Mouse (Mus musculus): ENCODE measurements around the gene Mrgprh. TPM values are rescaled to one million over a fixed set of nuclear protein-coding genes. Genes with fewer than 3 reads are reported as not detected.

The Mrgprh gene
- polyA plus RNA-seq, 1 experiment from 2014 or later = not detected

- WGBS = 80% methylated on average over 8 of the region's 8 CpGs
These were observed 16.8 kb upstream of the Mrgprh start for GRCm38 (mm10) chr17:12859006-12859520.

DNA sequence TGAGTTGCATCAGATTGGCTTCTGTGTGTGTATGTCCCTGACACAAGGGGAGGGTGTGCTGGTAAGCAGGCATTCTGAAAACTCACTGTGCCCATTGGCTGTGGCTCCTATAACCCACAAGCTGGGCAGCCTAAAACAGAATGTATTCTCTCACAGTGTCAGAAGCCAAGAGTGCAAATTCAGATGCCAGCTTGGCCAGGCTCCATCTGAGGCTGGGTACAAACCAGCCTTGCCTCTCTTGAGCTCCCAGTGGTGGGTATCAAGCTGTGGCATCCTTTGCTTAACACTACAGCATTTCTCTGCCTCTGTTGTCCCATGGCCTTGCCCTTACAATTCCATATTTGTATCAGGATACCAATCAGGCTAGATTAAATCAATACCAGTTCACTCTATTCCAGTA, 11.7 kb upstream of the Mrgprh start:
- no peaks in the 10 kb centered on the region for H3K27me3 ChIP-seq (replicated peaks; ENCODE audit: control insufficient read depth, insufficient read depth, low read length)
- ATAC-seq = no peak
- no peak overlapping the region for H3K27ac ChIP-seq (ENCODE audit: low read length)
- H3K36me3 ChIP-seq (ENCODE audit: control insufficient read depth, insufficient read depth) = no peaks in the 10 kb centered on the region
- H3K9me3 ChIP-seq (ENCODE audit: control insufficient read depth, low read length) = no peaks in the 10 kb centered on the region
- no peak overlapping the region for H3K4me2 ChIP-seq (ENCODE audit: low read length)
- no peaks in the 10 kb centered on the region for H3K4me1 ChIP-seq (replicated peaks; ENCODE audit: control insufficient read depth, insufficient read depth, low read length)
- H3K9ac ChIP-seq (replicated peaks; ENCODE audit: low read depth, low read length) = no peak overlapping the region
- H3K4me3 ChIP-seq (replicated peaks; ENCODE audit: low read length) = no peak overlapping the region

More at GRCm38 (mm10) chr17:12859006-12859520, 16.8 kb upstream of the Mrgprh start:
- Histone ChIP-seq H3K27ac (ENCODE audit: low read length) (no peak overlapping the region), H3K4me2 (ENCODE audit: low read length) (no peak overlapping the region), H3K9me3 (ENCODE audit: control insufficient read depth, low read length) (no peaks in the 10 kb centered on the region), H3K4me1 (replicated peaks; ENCODE audit: control insufficient read depth, insufficient read depth, low read length) (no peaks in the 10 kb centered on the region), H3K27me3 (replicated peaks; ENCODE audit: control insufficient read depth, insufficient read depth, low read length) (no peaks in the 10 kb centered on the region), H3K36me3 (ENCODE audit: control insufficient read depth, insufficient read depth) (no peaks in the 10 kb centered on the region), H3K4me3 (replicated peaks; ENCODE audit: low read length) (no peak overlapping the region), H3K9ac (replicated peaks; ENCODE audit: low read depth, low read length) (no peak overlapping the region)
- no peak for ATAC-seq

DNA sequence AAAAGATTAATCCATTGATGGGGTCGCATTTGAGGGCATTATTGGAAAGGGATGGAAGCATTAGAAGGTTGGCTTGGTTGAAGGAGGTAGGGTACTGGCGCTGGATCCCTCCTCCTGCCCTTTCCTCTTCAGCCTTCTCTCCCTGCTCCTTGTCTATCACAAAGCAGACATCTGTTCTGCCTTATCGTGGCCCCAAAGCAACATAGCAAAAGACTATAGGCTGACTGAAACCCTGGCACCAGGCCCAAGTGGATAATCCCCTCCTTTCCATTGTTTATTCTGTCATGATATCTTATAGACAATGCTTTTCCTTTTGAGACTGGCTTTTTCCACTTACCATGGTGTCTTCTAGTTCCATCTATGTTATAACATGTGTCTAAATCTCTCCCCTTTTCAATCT, 10.4 kb upstream of the Mrgprh start:
- H3K27ac ChIP-seq (ENCODE audit: low read length) = no peak overlapping the region

DNA sequence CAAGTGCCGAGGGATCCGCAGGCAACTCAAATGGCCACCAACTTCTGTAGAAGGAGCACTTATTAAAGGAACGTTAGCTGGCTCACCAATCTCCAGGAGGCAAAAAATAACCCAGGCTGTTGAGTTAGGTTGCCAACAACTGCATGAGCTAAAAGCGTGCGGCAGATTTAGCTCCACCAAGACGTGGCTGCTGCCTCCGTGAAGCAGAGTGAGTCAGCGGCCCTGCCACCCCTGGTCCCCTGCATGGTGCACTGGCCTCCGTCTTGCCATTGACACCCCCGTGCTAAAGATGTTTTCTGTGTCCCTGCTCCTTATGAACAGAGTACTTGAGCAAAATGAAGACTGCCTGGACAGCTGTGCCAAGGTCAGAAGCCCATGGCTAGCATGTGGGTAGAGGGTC, 9.0 kb upstream of the Mrgprh start:
- 83% methylated on average over 10 of the region's 10 CpGs for WGBS
- no peaks in the 10 kb centered on the region for H3K36me3 ChIP-seq (ENCODE audit: control insufficient read depth, insufficient read depth)
- no peaks in the 10 kb centered on the region for H3K4me1 ChIP-seq (replicated peaks; ENCODE audit: control insufficient read depth, insufficient read depth, low read length)
- no peaks in the 10 kb centered on the region for H3K27me3 ChIP-seq (replicated peaks; ENCODE audit: control insufficient read depth, insufficient read depth, low read length)
- no peak overlapping the region for H3K4me2 ChIP-seq (ENCODE audit: low read length)
- no peak overlapping the region for H3K27ac ChIP-seq (ENCODE audit: low read length)
- no peak for ATAC-seq
- no peaks in the 10 kb centered on the region for H3K9me3 ChIP-seq (ENCODE audit: control insufficient read depth, low read length)
- H3K4me3 ChIP-seq (replicated peaks; ENCODE audit: low read length) = no peak overlapping the region
- no peak overlapping the region for H3K9ac ChIP-seq (replicated peaks; ENCODE audit: low read depth, low read length)

More for the DNA sequence above, 10.4 kb upstream of the Mrgprh start:
- H3K9me3 ChIP-seq (ENCODE audit: control insufficient read depth, low read length) = no peaks in the 10 kb centered on the region
- no peaks in the 10 kb centered on the region for H3K27me3 ChIP-seq (replicated peaks; ENCODE audit: control insufficient read depth, insufficient read depth, low read length)
- no peaks in the 10 kb centered on the region for H3K4me1 ChIP-seq (replicated peaks; ENCODE audit: control insufficient read depth, insufficient read depth, low read length)
- no peak overlapping the region for H3K4me3 ChIP-seq (replicated peaks; ENCODE audit: low read length)
- no peak overlapping the region for H3K4me2 ChIP-seq (ENCODE audit: low read length)
- no peak overlapping the region for H3K9ac ChIP-seq (replicated peaks; ENCODE audit: low read depth, low read length)
- ATAC-seq = no peak
- H3K36me3 ChIP-seq (ENCODE audit: control insufficient read depth, insufficient read depth) = no peaks in the 10 kb centered on the region
- 49% methylated on average over 3 of the region's 3 CpGs for WGBS

GRCm38 (mm10) chr17:12868043-12868442, 7.8 kb upstream of the Mrgprh start, which contains the start of gene Mas1:
Gene Mas1 (minus strand): TSS chr17:12868143.
- Histone ChIP-seq H3K4me2 (ENCODE audit: low read length) (no peak within 1 kb of the TSS), H3K4me3 (replicated peaks; ENCODE audit: low read length) (no peak within 1 kb of the TSS), H3K36me3 (ENCODE audit: control insufficient read depth, insufficient read depth) (no peaks in the 10 kb centered on the region), H3K9ac (replicated peaks; ENCODE audit: low read depth, low read length) (no peak within 1 kb of the TSS), H3K4me1 (replicated peaks; ENCODE audit: control insufficient read depth, insufficient read depth, low read length) (peaks cover 3% of the 10 kb centered on the region; the same call in 1 of the 2 replicates), H3K27me3 (replicated peaks; ENCODE audit: control insufficient read depth, insufficient read depth, low read length) (no peaks in the 10 kb centered on the region), H3K9me3 (ENCODE audit: control insufficient read depth, low read length) (no peaks in the 10 kb centered on the region), H3K27ac (ENCODE audit: low read length) (no peak within 1 kb of the TSS)
- ATAC-seq = no peak
- WGBS = 59% methylated on average over 2 of the region's 2 CpGs

DNA sequence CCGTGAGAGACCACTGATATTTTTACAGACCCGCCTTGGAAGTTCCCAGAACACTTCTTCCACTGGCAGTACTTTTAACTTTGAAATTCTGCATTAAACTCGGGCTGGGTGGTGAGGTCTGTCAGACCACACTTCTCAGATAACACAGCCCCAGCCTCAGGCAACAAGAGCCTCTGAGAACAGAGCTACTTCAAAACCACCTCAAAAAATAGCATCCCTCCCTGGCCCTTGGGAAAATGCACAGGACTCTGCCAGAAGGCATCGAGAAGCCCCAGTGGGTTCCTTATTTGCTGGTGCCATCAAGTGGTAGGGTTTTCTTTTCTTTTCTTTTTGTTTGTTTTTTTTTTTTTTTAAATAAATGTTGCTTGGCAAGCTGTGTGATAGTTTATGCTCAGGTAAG, 7.2 kb upstream of the Mrgprh start:
- no peaks in the 10 kb centered on the region for H3K9me3 ChIP-seq (ENCODE audit: control insufficient read depth, low read length)
- H3K27me3 ChIP-seq (replicated peaks; ENCODE audit: control insufficient read depth, insufficient read depth, low read length) = no peaks in the 10 kb centered on the region
- no peak for ATAC-seq
- H3K4me2 ChIP-seq (ENCODE audit: low read length) = no peak overlapping the region
- H3K9ac ChIP-seq (replicated peaks; ENCODE audit: low read depth, low read length) = no peak overlapping the region
- no peak overlapping the region for H3K4me3 ChIP-seq (replicated peaks; ENCODE audit: low read length)
- H3K27ac ChIP-seq (ENCODE audit: low read length) = no peak overlapping the region
- WGBS = 51% methylated on average over 4 of the region's 4 CpGs
- H3K36me3 ChIP-seq (ENCODE audit: control insufficient read depth, insufficient read depth) = no peaks in the 10 kb centered on the region
- peaks cover 3% of the 10 kb centered on the region; the same call in 1 of the 2 replicates for H3K4me1 ChIP-seq (replicated peaks; ENCODE audit: control insufficient read depth, insufficient read depth, low read length)

- Histone ChIP-seq H3K27me3 (replicated peaks; ENCODE audit: control insufficient read depth, insufficient read depth, low read length) (no peaks in the 10 kb centered on the region), H3K9ac (replicated peaks; ENCODE audit: low read depth, low read length) (no peak overlapping the region), H3K4me1 (replicated peaks; ENCODE audit: control insufficient read depth, insufficient read depth, low read length) (peaks cover 3% of the 10 kb centered on the region; the same call in 1 of the 2 replicates), H3K27ac (ENCODE audit: low read length) (no peak overlapping the region), H3K4me2 (ENCODE audit: low read length) (no peak overlapping the region), H3K36me3 (ENCODE audit: control insufficient read depth, insufficient read depth) (no peaks in the 10 kb centered on the region), H3K4me3 (replicated peaks; ENCODE audit: low read length) (no peak overlapping the region), H3K9me3 (ENCODE audit: control insufficient read depth, low read length) (no peaks in the 10 kb centered on the region)
- 65% methylated on average over 16 of the region's 16 CpGs for WGBS
- no peak for ATAC-seq
These were observed 3.4 kb upstream of the Mrgprh start for GRCm38 (mm10) chr17:12872275-12873028.

DNA sequence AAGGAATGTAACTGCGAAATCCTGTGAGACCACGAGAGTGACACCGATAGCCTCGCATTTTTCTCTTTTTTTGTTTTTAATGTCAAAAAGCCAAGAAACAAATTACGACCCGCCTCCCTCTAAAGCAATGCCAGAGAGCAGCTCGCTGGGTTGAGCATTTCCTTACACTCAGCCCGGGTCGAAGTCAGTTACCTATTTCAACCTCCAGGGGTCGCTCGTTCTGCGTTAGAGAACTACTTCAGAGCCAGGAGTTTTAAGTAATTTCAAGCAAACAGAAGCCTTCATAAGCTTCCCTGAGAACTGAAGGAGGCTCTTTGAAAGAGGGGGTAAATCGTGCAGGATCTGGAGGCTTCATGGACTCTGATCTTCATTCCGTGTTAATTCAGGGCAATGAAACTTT, 4.3 kb downstream of the Mrgprh start:
- no peak overlapping the region for H3K27ac ChIP-seq (ENCODE audit: low read length)

GRCm38 (mm10) chr17:12881216-12881615, 5.4 kb downstream of the Mrgprh start:
- no peak for ATAC-seq
- Histone ChIP-seq H3K4me1 (replicated peaks; ENCODE audit: control insufficient read depth, insufficient read depth, low read length) (no peaks in the 10 kb centered on the region), H3K4me3 (replicated peaks; ENCODE audit: low read length) (no peak overlapping the region), H3K9me3 (ENCODE audit: control insufficient read depth, low read length) (no peaks in the 10 kb centered on the region), H3K9ac (replicated peaks; ENCODE audit: low read depth, low read length) (no peak overlapping the region), H3K4me2 (ENCODE audit: low read length) (no peak overlapping the region), H3K27ac (ENCODE audit: low read length) (no peak overlapping the region), H3K36me3 (ENCODE audit: control insufficient read depth, insufficient read depth) (no peaks in the 10 kb centered on the region), H3K27me3 (replicated peaks; ENCODE audit: control insufficient read depth, insufficient read depth, low read length) (no peaks in the 10 kb centered on the region)
- 72% methylated on average over 1 of the region's 1 CpGs for WGBS

More for the DNA sequence above, 4.3 kb downstream of the Mrgprh start:
- no peaks in the 10 kb centered on the region for H3K36me3 ChIP-seq (ENCODE audit: control insufficient read depth, insufficient read depth)
- peak overlapping the region; percentile 33 for H3K4me2 ChIP-seq (ENCODE audit: low read length)
- H3K9ac ChIP-seq (replicated peaks; ENCODE audit: low read depth, low read length) = no peak overlapping the region
- H3K4me1 ChIP-seq (replicated peaks; ENCODE audit: control insufficient read depth, insufficient read depth, low read length) = no peaks in the 10 kb centered on the region
- H3K4me3 ChIP-seq (replicated peaks; ENCODE audit: low read length) = no peak overlapping the region
- no peaks in the 10 kb centered on the region for H3K27me3 ChIP-seq (replicated peaks; ENCODE audit: control insufficient read depth, insufficient read depth, low read length)
- no peaks in the 10 kb centered on the region for H3K9me3 ChIP-seq (ENCODE audit: control insufficient read depth, low read length)
- ATAC-seq = peak; percentile 78
- under 1% methylated on average over 14 of the region's 14 CpGs for WGBS
